Mouse (Mus musculus) MEL (cell line): Measurements from ENCODE around the gene Palld.

Experiments
- BHLHE40 ChIP-seq: IDR thresholded peaks from 2 replicates; pipeline ENCODE4 v1.6.1; 2012; ENCODE audit warnings: low read depth, mild to moderate bottlenecking, inconsistent platforms, low read length, improper control_type of control experiment, borderline replicate concordance
- CTCF ChIP-seq, 3 experiments: IDR thresholded peaks in 2 of 3; conservative IDR thresholded peaks in 1 of 3; 2 replicates each; pipeline ENCODE4 v1.5.1; 2011 to 2012; ENCODE audit warnings: low read length in 3 of 3, low read depth in 2 of 3, mild to moderate bottlenecking in 2 of 3, improper control_type of control experiment in 1 of 3, inconsistent platforms in 1 of 3, mixed read lengths in 1 of 3, moderate library complexity in 1 of 3; ENCODE audit not compliant: control insufficient read depth in 1 of 3, insufficient read depth in 1 of 3, poor library complexity in 1 of 3, severe bottlenecking in 1 of 3
- ELF1 ChIP-seq: IDR thresholded peaks from 2 replicates; pipeline ENCODE4 v1.6.1; 2014; ENCODE audit warnings: low read depth, mild to moderate bottlenecking, inconsistent platforms, low read length, improper control_type of control experiment, moderate library complexity
- EP300 ChIP-seq, 2 experiments: IDR thresholded peaks; 2 replicates each; pipeline ENCODE4 v1.6.1; 2011; ENCODE audit warnings: improper control_type of control experiment in 2 of 2, low read length in 2 of 2, low read depth in 1 of 2, mild to moderate bottlenecking in 1 of 2
- HCFC1 ChIP-seq: IDR thresholded peaks from 2 replicates; pipeline ENCODE4 v1.6.1; 2012; ENCODE audit warnings: low read depth, mild to moderate bottlenecking, inconsistent platforms, low read length, improper control_type of control experiment, moderate library complexity
- JUND ChIP-seq: IDR thresholded peaks from 2 replicates; pipeline ENCODE4 v1.6.1; 2011; ENCODE audit warnings: low read depth, mild to moderate bottlenecking, improper control_type of control experiment, low read length
- MAFK ChIP-seq: IDR thresholded peaks from 2 replicates; pipeline ENCODE4 v1.6.1; 2011; ENCODE audit warnings: low read depth, mild to moderate bottlenecking, low read length, improper control_type of control experiment, borderline replicate concordance
- MXI1 ChIP-seq: IDR thresholded peaks from 2 replicates; pipeline ENCODE4 v1.6.1; 2011; ENCODE audit warnings: mild to moderate bottlenecking, low read depth, low read length, improper control_type of control experiment
- POLR2A ChIP-seq, 2 experiments: IDR thresholded peaks; 2 replicates each; pipeline ENCODE4 v1.6.1; 2011 to 2012; ENCODE audit warnings: low read length in 2 of 2, mild to moderate bottlenecking in 2 of 2, control low read depth in 1 of 2, improper control_type of control experiment in 1 of 2, low read depth in 1 of 2, moderate library complexity in 1 of 2; ENCODE audit not compliant: control insufficient read depth in 1 of 2, insufficient read depth in 1 of 2, poor library complexity in 1 of 2
- POLR2AphosphoS2 ChIP-seq: IDR thresholded peaks from 2 replicates; pipeline ENCODE4 v1.6.1; 2011; ENCODE audit warnings: low read length, improper control_type of control experiment
- RCOR1 ChIP-seq: IDR thresholded peaks from 2 replicates; pipeline ENCODE4 v1.6.1; 2012; ENCODE audit warnings: low read depth, mild to moderate bottlenecking, inconsistent platforms, low read length, improper control_type of control experiment
- TCF12 ChIP-seq: IDR thresholded peaks from 2 replicates; pipeline ENCODE4 v1.6.1; 2014; ENCODE audit warnings: low read depth, mild to moderate bottlenecking, inconsistent platforms, low read length, improper control_type of control experiment, moderate library complexity
- ZMIZ1 ChIP-seq: IDR thresholded peaks from 2 replicates; pipeline ENCODE4 v1.6.1; 2012; ENCODE audit warnings: low read depth, mild to moderate bottlenecking, inconsistent platforms, low read length, improper control_type of control experiment, moderate library complexity

DNA sequence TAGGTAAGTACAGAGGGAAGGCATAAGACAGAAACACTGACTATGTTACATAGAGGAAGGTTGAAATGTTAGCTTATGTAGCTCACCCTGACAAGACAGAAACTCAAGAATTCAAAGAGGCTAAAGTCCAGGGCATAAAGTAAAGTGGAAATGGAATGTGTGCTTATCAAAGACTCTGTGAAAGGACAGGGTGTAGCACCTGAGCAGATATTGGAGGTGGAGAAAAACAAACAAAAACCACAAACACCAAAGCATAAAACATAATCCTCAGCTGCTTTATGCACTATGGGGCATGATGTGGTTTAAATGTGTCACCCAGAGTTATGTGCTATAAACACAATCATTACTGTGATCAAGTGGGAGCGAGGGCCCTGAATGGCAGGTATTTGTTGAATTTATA, 22.0 kb upstream of the Palld start:
- TF ChIP-seq BHLHE40: no peak
- TF ChIP-seq POLR2A (IDR thresholded peaks at IDR 0.05; ENCODE audit: control insufficient read depth in 1 of 2, insufficient read depth in 1 of 2, low read depth in 1 of 2, low read length in 2 of 2, poor library complexity in 1 of 2): no peak
- no peak for TF ChIP-seq HCFC1
- TF ChIP-seq MXI1: no peak
- no peak for TF ChIP-seq POLR2AphosphoS2
- TF ChIP-seq CTCF (IDR thresholded peaks at IDR 0.05 in 2 of 3, conservative IDR thresholded peaks at IDR 0.05 in 1 of 3; ENCODE audit: control insufficient read depth in 1 of 3, insufficient read depth in 1 of 3, low read depth in 2 of 3, low read length in 3 of 3, poor library complexity in 1 of 3, severe bottlenecking in 1 of 3): no peak
- TF ChIP-seq ELF1: no peak
- TF ChIP-seq MAFK: no peak
- no peak for TF ChIP-seq RCOR1
- no peak for TF ChIP-seq EP300 (IDR thresholded peaks at IDR 0.05; ENCODE audit: low read depth in 1 of 2, low read length in 2 of 2)
- no peak for TF ChIP-seq ZMIZ1
- no peak for TF ChIP-seq JUND
- TF ChIP-seq TCF12: no peak
